Comparison of ENCODE assay signal across 8 mouse cellular contexts in genomic region chr11:97406094-97406951, GRCm38 (mm10). TPM values are rescaled to one million over a fixed set of nuclear protein-coding genes. Genes with fewer than 3 reads are reported as not detected.
DNase-seq lines count a peak whose midpoint lies in the region; ATAC-seq lines count a peak whose summit lies in the region.

No protein-coding gene starts in this region.

- H3K4me2 ChIP-seq in embryonic facial prominence, embryonic 12.5 days (replicated peaks): peak overlapping the region; percentile 99
- H3K4me2 ChIP-seq in limb, embryonic 13.5 days (replicated peaks): peak overlapping the region; percentile 98

- H3K4me1 ChIP-seq in embryonic facial prominence, embryonic 12.5 days: peaks cover 25% of the 10 kb centered on the region
- H3K4me1 ChIP-seq in limb, embryonic 13.5 days: peaks cover 39% of the 10 kb centered on the region

- no peak for ATAC-seq in embryonic facial prominence, embryonic 12.5 days (ENCODE audit: insufficient number of reproducible peaks, insufficient read depth, low FRiP score, low TSS enrichment)
- ATAC-seq in limb, embryonic 13.5 days (ENCODE audit: low FRiP score, low read depth): peak; percentile 48

- peak overlapping the region; percentile 66 for H3K27ac ChIP-seq in embryonic facial prominence, embryonic 12.5 days
- peak overlapping the region; percentile 63; the same call in 1 of the 2 replicates for H3K27ac ChIP-seq in limb, embryonic 13.5 days

- no peak overlapping the region for H3K9ac ChIP-seq in embryonic facial prominence, embryonic 12.5 days
- peak overlapping the region; percentile 72 for H3K9ac ChIP-seq in limb, embryonic 13.5 days

- H3K4me3 ChIP-seq in embryonic facial prominence, embryonic 12.5 days: no peak overlapping the region
- H3K4me3 ChIP-seq in limb, embryonic 13.5 days: peak overlapping the region; percentile 61

- DNase-seq in left cerebral cortex, postnatal 10 days (ENCODE audit: extremely low spot score in 1 of 2, low spot score in 2 of 2): peak; percentile 39 to 84
- DNase-seq in left cerebral cortex, postnatal 25 days (ENCODE audit: low spot score in 2 of 2): no peak
- DNase-seq in heart, postnatal 36 days: peak; percentile 46 to 48
- no peak for DNase-seq in thymus, postnatal 25 days
- no peak for DNase-seq in thymus, adult 18-20 months
- DNase-seq in lung, adult 18-20 months: no peak

- WGBS in embryonic facial prominence, embryonic 12.5 days: 58% methylated on average over 10 of the region's 10 CpGs
- 58% methylated on average over 9 of the region's 10 CpGs for WGBS in limb, embryonic 13.5 days

- H3K9me3 ChIP-seq in embryonic facial prominence, embryonic 12.5 days: no peaks in the 10 kb centered on the region
- no peaks in the 10 kb centered on the region for H3K9me3 ChIP-seq in limb, embryonic 13.5 days

- intact Hi-C loops in left cerebral cortex, postnatal 10 days (cut with DNase I): no loop called here
- intact Hi-C loops in left cerebral cortex, postnatal 25 days (cut with DNase I): loop anchor here (5.0 kb wide), 1 partner anchor 221 kb away; the partner anchor contains the start of gene Epop
- intact Hi-C loops in heart, postnatal 36 days (cut with DNase I): loop anchor here (5.0 kb wide), 1 partner anchor 221 kb away; the partner anchor contains the start of gene Epop

- H3K36me3 ChIP-seq in embryonic facial prominence, embryonic 12.5 days: no peaks in the 10 kb centered on the region
- H3K36me3 ChIP-seq in limb, embryonic 13.5 days: no peaks in the 10 kb centered on the region

- H3K27me3 ChIP-seq in embryonic facial prominence, embryonic 12.5 days: 0 out of 2 replicates have a peak, but pooled peaks cover 15% of the 10 kb centered on the region
- peaks cover 19% of the 10 kb centered on the region; the same call in 1 of the 2 replicates for H3K27me3 ChIP-seq in limb, embryonic 13.5 days

RNA-seq across cellular contexts. Expression of gene Arhgap23, which starts 9.0 kb away (rescaled TPM):
- 10 to 100 TPM; 84.0 to 91.8 TPM for total RNA-seq in left cerebral cortex, postnatal 10 days (2021)
- total RNA-seq in left cerebral cortex, postnatal 25 days (2021): 10 to 100 TPM; 63.8 to 66.5 TPM
- polyA plus RNA-seq in embryonic facial prominence, embryonic 12.5 days (2016; fragmentation: Nextera tagmentation; extraction: Ambion mirVana): 8.5 and 10.1 TPM in 2 replicates
- 10 to 100 TPM; 16.0 to 18.0 TPM for total RNA-seq in heart, postnatal 36 days (2021)
- polyA plus RNA-seq in limb, embryonic 13.5 days (2015; fragmentation: Nextera tagmentation; extraction: Ambion mirVana): 6.7 and 7.2 TPM in 2 replicates

RNA-seq across cellular contexts. Expression of gene Socs7, which starts 44.0 kb away (rescaled TPM):
- total RNA-seq in left cerebral cortex, postnatal 10 days (2021): 10 to 100 TPM; 81.0 to 84.7 TPM
- total RNA-seq in left cerebral cortex, postnatal 25 days (2021): 10 to 100 TPM; 87.3 to 94.1 TPM
- polyA plus RNA-seq in embryonic facial prominence, embryonic 12.5 days (2016; fragmentation: Nextera tagmentation; extraction: Ambion mirVana): 5.5 and 6.1 TPM in 2 replicates
- total RNA-seq in heart, postnatal 36 days (2021): 10 to 100 TPM; 18.3 to 19.6 TPM
- 4.4 and 4.9 TPM in 2 replicates for polyA plus RNA-seq in limb, embryonic 13.5 days (2015; fragmentation: Nextera tagmentation; extraction: Ambion mirVana)

RNA-seq across cellular contexts. Expression of gene Gpr179, which starts 54.4 kb away (rescaled TPM):
- under 1 TPM; 0.18 to 0.39 TPM for total RNA-seq in left cerebral cortex, postnatal 10 days (2021)
- total RNA-seq in left cerebral cortex, postnatal 25 days (2021): under 1 TPM; 0.18 to 0.43 TPM
- 0.15 TPM in 2 replicates for polyA plus RNA-seq in embryonic facial prominence, embryonic 12.5 days (2016; fragmentation: Nextera tagmentation; extraction: Ambion mirVana)
- total RNA-seq in heart, postnatal 36 days (2021): under 1 TPM; 0.08 to 0.11 TPM
- 0.04 and 0.09 TPM in 2 replicates for polyA plus RNA-seq in limb, embryonic 13.5 days (2015; fragmentation: Nextera tagmentation; extraction: Ambion mirVana)

Comparison
In these comparisons a context has a peak if more than half of its experiments do, and no peak if none do; other contexts are left out.
1. DNase-seq: peak in left cerebral cortex, postnatal 10 days (2 of 2) and heart, postnatal 36 days (2 of 2); none in left cerebral cortex, postnatal 25 days (0 of 2), thymus, postnatal 25 days (single experiment), thymus, adult 18-20 months (0 of 2) and lung, adult 18-20 months (0 of 2).